Mouse (Mus musculus): Measurements from ENCODE around the gene Fam129a. TPM values are rescaled to one million over a fixed set of nuclear protein-coding genes. Genes with fewer than 3 reads are reported as not detected.
"Not testable (repeated sequence)": the region's sequence is repeated elsewhere in the genome, so short reads cannot be mapped to it uniquely, and the experiment has no call there.

The Fam129a gene
- polyA plus RNA-seq, 1 experiment from 2014 or later: 13.1 TPM

- WGBS: 79% methylated on average over 2 of the region's 2 CpGs
- H3K36me3 ChIP-seq (ENCODE audit: insufficient read depth, low read length): no peaks in the 10 kb centered on the region
- no peaks in the 10 kb centered on the region for H3K9me3 ChIP-seq (ENCODE audit: low read length)
- no peaks in the 10 kb centered on the region for H3K4me1 ChIP-seq (ENCODE audit: insufficient read depth, low read depth, low read length)
- no peak overlapping the region for H3K27ac ChIP-seq (ENCODE audit: low read length)
- H3K27me3 ChIP-seq (replicated peaks; ENCODE audit: insufficient read depth, low read length): no peaks in the 10 kb centered on the region
- DNase-seq (ENCODE audit: low spot score) (no peak), ATAC-seq (no peak)
- no peak overlapping the region for H3K4me3 ChIP-seq (ENCODE audit: low read depth, low read length)
- TF ChIP-seq CTCF (IDR thresholded peaks at IDR 0.05) (no peak), EP300 (IDR thresholded peaks at IDR 0.05) (no peak)
- H3K9ac ChIP-seq (replicated peaks; ENCODE audit: low read depth): no peak overlapping the region
- H3K4me2 ChIP-seq (replicated peaks; ENCODE audit: low read depth, low read length): no peak overlapping the region
These were observed 166.2 kb downstream of the Fam129a start for GRCm38 (mm10) chr1:151737146-151737545.

GRCm38 (mm10) chr1:151741199-151741621, 170.2 kb downstream of the Fam129a start:
- Histone ChIP-seq H3K27ac (ENCODE audit: low read length) (no peak overlapping the region), H3K4me3 (ENCODE audit: low read depth, low read length) (no peak overlapping the region), H3K4me1 (ENCODE audit: insufficient read depth, low read depth, low read length) (no peaks in the 10 kb centered on the region), H3K27me3 (replicated peaks; ENCODE audit: insufficient read depth, low read length) (no peaks in the 10 kb centered on the region), H3K4me2 (replicated peaks; ENCODE audit: low read depth, low read length) (no peak overlapping the region), H3K9ac (replicated peaks; ENCODE audit: low read depth) (no peak overlapping the region), H3K36me3 (ENCODE audit: insufficient read depth, low read length) (no peaks in the 10 kb centered on the region), H3K9me3 (ENCODE audit: low read length) (no peaks in the 10 kb centered on the region)
- ATAC-seq: no peak
- DNase-seq (ENCODE audit: low spot score): no peak
- 66% methylated on average over 7 of the region's 7 CpGs for WGBS
- no peak for TF ChIP-seq EP300 (IDR thresholded peaks at IDR 0.05)
- TF ChIP-seq CTCF (IDR thresholded peaks at IDR 0.05): no peak

GRCm38 (mm10) chr1:151749894-151750293, 178.9 kb downstream of the Fam129a start:
- ATAC-seq; H3K27me3 ChIP-seq (replicated peaks; ENCODE audit: insufficient read depth, low read length); H3K4me1 ChIP-seq (ENCODE audit: insufficient read depth, low read depth, low read length); H3K9me3 ChIP-seq (ENCODE audit: low read length); H3K4me3 ChIP-seq (ENCODE audit: low read depth, low read length); H3K9ac ChIP-seq (replicated peaks; ENCODE audit: low read depth); H3K4me2 ChIP-seq (replicated peaks; ENCODE audit: low read depth, low read length); H3K27ac ChIP-seq (ENCODE audit: low read length); DNase-seq (ENCODE audit: low spot score); H3K36me3 ChIP-seq (ENCODE audit: insufficient read depth, low read length): not testable (repeated sequence)
- 98% methylated on average over 2 of the region's 2 CpGs for whole genome bisulfite sequencing

DNA sequence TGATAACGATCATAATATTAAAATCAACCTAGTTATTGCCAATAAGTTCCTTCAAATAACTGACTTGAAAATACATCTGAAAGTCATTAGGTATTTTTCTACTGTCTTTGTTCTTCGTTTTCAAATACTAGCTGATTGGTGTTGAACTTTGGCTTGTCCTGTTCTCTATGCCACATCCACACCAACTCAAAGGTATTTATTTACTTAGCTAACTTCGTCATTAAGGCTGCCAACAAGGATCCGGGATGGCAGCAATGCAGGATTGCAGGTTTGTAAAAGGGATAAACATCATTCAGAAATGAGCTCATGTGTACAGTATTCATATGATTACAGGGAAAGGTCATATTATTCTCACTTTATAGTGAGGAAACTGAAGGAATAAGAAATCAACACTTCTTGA, 182.0 kb downstream of the Fam129a start:
- Histone ChIP-seq H3K4me2 (replicated peaks; ENCODE audit: low read depth, low read length) (no peak overlapping the region), H3K4me1 (ENCODE audit: insufficient read depth, low read depth, low read length) (peaks cover 2% of the 10 kb centered on the region), H3K9ac (replicated peaks; ENCODE audit: low read depth) (no peak overlapping the region), H3K27me3 (replicated peaks; ENCODE audit: insufficient read depth, low read length) (no peaks in the 10 kb centered on the region), H3K4me3 (ENCODE audit: low read depth, low read length) (no peak overlapping the region), H3K9me3 (ENCODE audit: low read length) (no peaks in the 10 kb centered on the region), H3K27ac (ENCODE audit: low read length) (no peak overlapping the region), H3K36me3 (ENCODE audit: insufficient read depth, low read length) (no peaks in the 10 kb centered on the region)
- WGBS: 48% methylated on average over 4 of the region's 4 CpGs
- DNase-seq (ENCODE audit: low spot score) (no peak), ATAC-seq (no peak)
- TF ChIP-seq EP300 (IDR thresholded peaks at IDR 0.05) (no peak), CTCF (IDR thresholded peaks at IDR 0.05) (no peak)

DNA sequence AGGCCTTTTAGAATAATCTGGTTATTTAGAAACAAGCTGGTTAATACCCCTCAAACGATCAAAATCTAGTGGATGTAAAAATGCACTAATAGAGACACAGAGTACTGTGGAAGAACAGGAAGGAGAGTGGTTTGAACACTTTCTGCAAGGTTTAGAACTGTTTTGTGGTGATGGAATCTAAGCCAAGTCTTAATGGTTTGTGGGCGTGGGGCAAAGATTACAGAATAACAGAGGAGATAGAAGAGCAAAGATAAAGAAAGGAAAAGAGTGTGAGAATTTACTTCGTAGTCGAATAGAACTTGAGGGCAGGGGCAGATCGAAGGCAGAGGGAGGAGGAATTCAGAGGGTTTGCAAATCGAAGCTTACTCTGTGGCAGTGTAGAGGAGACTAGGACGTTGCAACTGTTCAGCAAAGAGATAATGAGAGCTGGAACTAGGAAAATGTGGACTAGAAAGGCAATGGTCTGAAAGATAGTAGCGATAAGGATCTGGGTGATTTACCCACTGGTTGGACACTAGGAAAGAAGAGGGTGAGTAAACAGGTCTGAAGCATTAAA, 182.5 kb downstream of the Fam129a start:
- ATAC-seq (no peak), DNase-seq (ENCODE audit: low spot score) (no peak)
- H3K36me3 ChIP-seq (ENCODE audit: insufficient read depth, low read length): no peaks in the 10 kb centered on the region
- TF ChIP-seq CTCF (IDR thresholded peaks at IDR 0.05) (no peak), EP300 (IDR thresholded peaks at IDR 0.05) (no peak)
- H3K4me3 ChIP-seq (ENCODE audit: low read depth, low read length): no peak overlapping the region
- 52% methylated on average over 8 of the region's 8 CpGs for WGBS
- no peak overlapping the region for H3K27ac ChIP-seq (ENCODE audit: low read length)
- H3K4me1 ChIP-seq (ENCODE audit: insufficient read depth, low read depth, low read length): peaks cover 2% of the 10 kb centered on the region
- no peaks in the 10 kb centered on the region for H3K27me3 ChIP-seq (replicated peaks; ENCODE audit: insufficient read depth, low read length)
- 0 out of 2 replicates have a peak overlapping the region, but pooled peaks have one; percentile 56 for H3K4me2 ChIP-seq (replicated peaks; ENCODE audit: low read depth, low read length)
- H3K9me3 ChIP-seq (ENCODE audit: low read length): no peaks in the 10 kb centered on the region
- no peak overlapping the region for H3K9ac ChIP-seq (replicated peaks; ENCODE audit: low read depth)

- 44% methylated on average over 10 of the region's 10 CpGs for WGBS
- Histone ChIP-seq H3K4me1 (ENCODE audit: insufficient read depth, low read depth, low read length) (peaks cover 2% of the 10 kb centered on the region), H3K27me3 (replicated peaks; ENCODE audit: insufficient read depth, low read length) (no peaks in the 10 kb centered on the region), H3K9ac (replicated peaks; ENCODE audit: low read depth) (no peak overlapping the region), H3K9me3 (ENCODE audit: low read length) (no peaks in the 10 kb centered on the region), H3K27ac (ENCODE audit: low read length) (no peak overlapping the region), H3K4me2 (replicated peaks; ENCODE audit: low read depth, low read length) (peak overlapping the region; percentile 56), H3K4me3 (ENCODE audit: low read depth, low read length) (peak overlapping the region; percentile 92), H3K36me3 (ENCODE audit: insufficient read depth, low read length) (no peaks in the 10 kb centered on the region)
- no peak for ATAC-seq
- TF ChIP-seq EP300 (IDR thresholded peaks at IDR 0.05) (no peak), CTCF (IDR thresholded peaks at IDR 0.05) (no peak)
- DNase-seq (ENCODE audit: low spot score): no peak
These were observed 183.1 kb downstream of the Fam129a start for GRCm38 (mm10) chr1:151754028-151754489.

Measured in lung, postnatal 0 days (tissue).